Mouse (Mus musculus) hindbrain, postnatal 0 days (tissue): Measurements from ENCODE around the gene Rnf148. TPM values are rescaled to one million over a fixed set of nuclear protein-coding genes. Genes with fewer than 3 reads are reported as not detected.

Experiments
- ATAC-seq: fragments of 200-750 bp; cut with Nextera tagmentation; 2 replicates; pipeline ENCODE4 v1.8.0; 2017; ENCODE audit warnings: mild to moderate bottlenecking, moderate TSS enrichment, moderate library complexity
- DNase-seq: peaks from one replicate; pipeline ENCODE4 v3.0.0-alpha.2; 2015; ENCODE audit warnings: low spot score
- H3K27ac ChIP-seq: fragments of 300-500 bp; sonication (generic); 2 replicates; pipeline ENCODE4 v1.5.1; 2014; ENCODE audit warnings: mild to moderate bottlenecking
- H3K27me3 ChIP-seq: fragments of 300-500 bp; sonication (generic); 2 replicates; pipeline ENCODE4 v1.6.1; 2014; ENCODE audit warnings: low read length, mixed read lengths; ENCODE audit not compliant: insufficient read depth
- H3K36me3 ChIP-seq: fragments of 300-500 bp; sonication (generic); 2 replicates; pipeline ENCODE4 v1.6.1; 2014; ENCODE audit warnings: low read length, mixed read lengths; ENCODE audit not compliant: insufficient read depth
- H3K4me1 ChIP-seq: fragments of 300-500 bp; sonication (generic); 2 replicates; pipeline ENCODE4 v1.6.1; 2014; ENCODE audit warnings: antibody characterized with exemption, low read length, mixed read lengths; ENCODE audit not compliant: insufficient read depth
- H3K4me2 ChIP-seq: fragments of 300-500 bp; sonication (generic); 2 replicates; pipeline ENCODE4 v1.6.1; 2014; ENCODE audit warnings: low read depth, mild to moderate bottlenecking, low read length, moderate library complexity, mixed read lengths
- H3K4me3 ChIP-seq: fragments of 300-500 bp; sonication (generic); 2 replicates; pipeline ENCODE4 v1.5.1; 2014; ENCODE audit warnings: low read length
- H3K9ac ChIP-seq: fragments of 300-500 bp; sonication (generic); replicated peaks from 2 replicates; pipeline ENCODE4 v1.6.1; 2014; ENCODE audit warnings: mild to moderate bottlenecking, low read length, moderate library complexity, mixed read lengths
- H3K9me3 ChIP-seq: fragments of 300-500 bp; sonication (generic); 2 replicates; pipeline ENCODE4 v1.6.1; 2016; ENCODE audit warnings: low read length, mixed read lengths
- CTCF ChIP-seq: IDR thresholded peaks from 2 replicates; pipeline ENCODE4 v1.5.1; 2016; ENCODE audit warnings: antibody characterized with exemption, control low read depth, low read depth
- WGBS: fragments of 180-500 bp; shearing (Covaris S2); extraction: QIAGEN DNeasy Blood & Tissue Kit; methylation state at CpG from one replicate; pipeline ENCODE4 v1.1.7; 2014; 5-methylcytosine and 5-hydroxymethylcytosine counted together
- polyA plus RNA-seq: library from polyadenylated mRNA; unstranded; fragments of >200 nt; fragmentation: Nextera tagmentation; extraction: Ambion mirVana; gene quantifications from 2 replicates; pipeline ENCODE4 v1.2.1, GENCODE M21; 2015
- total RNA-seq: library from RNA; depleted of rRNA; stranded (reverse); fragments of >200 nt; gene quantifications from 2 replicates; pipeline ENCODE4 v1.2.3, GENCODE M21; 2014; rRNA removed

Gene Rnf148
- total RNA-seq (1.5 and 1.9 TPM in 2 replicates), polyA plus RNA-seq (0.19 TPM in 1 of 2 replicates, not detected in the other)

DNA sequence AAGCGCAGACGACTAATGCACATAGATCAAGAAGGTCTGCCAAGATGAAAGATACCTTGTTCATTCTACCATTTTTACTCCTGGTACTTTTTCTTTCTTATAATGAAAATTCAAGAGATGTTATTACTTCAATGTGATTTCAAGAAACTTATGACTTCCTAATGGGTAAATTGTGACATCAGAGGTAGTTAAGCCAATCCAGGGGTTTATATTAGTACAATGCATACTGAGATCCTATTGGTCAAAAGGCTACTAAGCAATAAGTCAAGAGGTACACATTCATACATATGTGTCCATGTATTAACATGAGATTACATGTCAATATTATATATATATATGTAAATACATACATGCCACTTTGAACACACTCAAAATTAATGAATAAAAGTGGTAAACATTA, at the start of gene Rnf148:
Gene Rnf148, minus strand, starts transcription at position 101 of the 400 bp plus-strand sequence.
- DNase-seq (no peak), ATAC-seq (no peak)
- Histone ChIP-seq H3K4me2 (no peak within 1 kb of the TSS), H3K27me3 (no peaks in the 10 kb centered on the region), H3K9me3 (no peaks in the 10 kb centered on the region), H3K27ac (no peak within 1 kb of the TSS), H3K9ac (no peak within 1 kb of the TSS), H3K36me3 (no peaks in the 10 kb centered on the region), H3K4me1 (no peaks in the 10 kb centered on the region), H3K4me3 (no peak within 1 kb of the TSS)
- WGBS = 85% methylated on average over 2 of the region's 2 CpGs
- no peak for TF ChIP-seq CTCF

DNA sequence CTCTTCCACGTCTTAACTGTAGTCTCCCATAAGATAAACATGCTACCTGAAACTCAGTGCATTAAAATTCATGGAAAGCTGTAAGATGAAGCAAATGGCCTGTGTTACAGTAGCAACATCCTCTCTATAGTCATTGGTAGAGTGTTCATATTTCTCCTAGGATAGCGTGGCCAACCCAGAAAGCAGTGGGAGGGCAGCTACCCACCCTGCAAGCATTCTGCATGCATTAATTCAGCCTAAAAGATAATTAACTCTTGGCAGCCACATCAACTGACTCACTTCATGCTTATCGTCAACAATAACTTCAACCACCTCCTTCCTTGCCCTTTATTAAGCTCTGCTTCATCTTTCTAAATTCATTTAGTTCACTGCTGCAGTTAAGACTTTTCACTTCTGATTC, 45.9 kb upstream of the Rnf148 start:
- H3K9me3 ChIP-seq = no peaks in the 10 kb centered on the region
- 56% methylated on average over 3 of the region's 3 CpGs for WGBS
- DNase-seq = no peak
- H3K27me3 ChIP-seq = no peaks in the 10 kb centered on the region
- H3K4me2 ChIP-seq = no peak overlapping the region
- no peak for TF ChIP-seq CTCF
- no peak overlapping the region for H3K9ac ChIP-seq
- H3K4me1 ChIP-seq = no peaks in the 10 kb centered on the region
- no peak overlapping the region for H3K4me3 ChIP-seq
- H3K36me3 ChIP-seq = no peaks in the 10 kb centered on the region
- no peak overlapping the region for H3K27ac ChIP-seq
- ATAC-seq = no peak

DNA sequence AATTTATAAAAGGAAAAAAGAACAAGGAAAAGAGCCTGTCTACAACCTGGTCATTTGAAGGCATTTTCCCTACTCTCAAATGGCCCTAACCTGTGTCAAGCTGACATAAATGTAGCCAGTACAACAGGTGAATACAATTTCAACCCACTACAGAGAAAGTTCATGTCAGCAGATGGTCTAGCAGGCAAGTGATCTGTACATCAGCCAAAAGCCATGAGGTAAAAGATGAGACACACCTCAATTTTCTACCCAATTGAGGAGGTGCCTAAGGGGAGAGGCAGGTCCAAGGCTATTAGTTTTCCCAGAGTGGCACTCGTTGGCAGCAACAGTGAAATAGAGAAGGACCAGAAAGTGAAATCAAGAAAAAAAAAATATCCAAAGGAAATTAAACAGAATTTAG, 23.2 kb upstream of the Rnf148 start:
- Histone ChIP-seq H3K4me2 (no peak overlapping the region), H3K4me1 (no peaks in the 10 kb centered on the region), H3K9ac (no peak overlapping the region), H3K27ac (no peak overlapping the region), H3K27me3 (no peaks in the 10 kb centered on the region), H3K4me3 (no peak overlapping the region), H3K9me3 (no peaks in the 10 kb centered on the region), H3K36me3 (no peaks in the 10 kb centered on the region)
- TF ChIP-seq CTCF = no peak
- ATAC-seq = no peak
- DNase-seq = no peak
- WGBS = 81% methylated on average over 1 of the region's 1 CpGs

- Histone ChIP-seq H3K27me3 (no peaks in the 10 kb centered on the region), H3K36me3 (no peaks in the 10 kb centered on the region), H3K27ac (no peak within 1 kb of the TSS), H3K4me1 (no peaks in the 10 kb centered on the region), H3K4me2 (no peak within 1 kb of the TSS), H3K4me3 (no peak within 1 kb of the TSS), H3K9ac (no peak within 1 kb of the TSS), H3K9me3 (no peaks in the 10 kb centered on the region)
- no peak for TF ChIP-seq CTCF
- WGBS = 95% methylated on average over 2 of the region's 2 CpGs
- no peak for ATAC-seq
- no peak for DNase-seq
Observed at GRCm38 (mm10) chr6:23650205-23650604, 4.7 kb downstream of the Rnf148 start, which contains the start of gene Rnf133. Gene Rnf133, minus strand, starts transcription at chr6:23650305.

DNA sequence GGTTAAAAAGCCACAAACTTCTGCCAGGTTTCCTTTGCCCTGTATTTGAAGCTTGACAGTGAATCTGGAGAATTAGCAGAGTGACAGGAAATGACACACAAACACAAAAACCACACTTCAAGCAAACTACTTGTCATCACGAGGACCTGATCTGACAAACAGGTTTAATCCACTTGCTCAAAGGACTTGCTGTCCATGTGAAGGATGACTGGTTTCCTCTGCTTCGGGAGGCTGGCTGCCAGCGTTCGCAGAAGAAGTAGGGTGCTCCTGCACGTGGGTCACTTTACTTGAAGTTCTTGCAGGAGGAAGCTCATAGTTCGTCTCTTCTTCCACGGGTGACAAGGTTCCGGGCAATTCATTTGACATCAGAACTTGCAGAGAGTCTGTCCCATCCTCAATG, 6.2 kb downstream of the Rnf148 start:
- no peak overlapping the region for H3K4me2 ChIP-seq
- no peaks in the 10 kb centered on the region for H3K27me3 ChIP-seq
- 84% methylated on average over 8 of the region's 8 CpGs for WGBS
- H3K4me3 ChIP-seq = no peak overlapping the region
- ATAC-seq (no peak), DNase-seq (no peak)
- H3K9ac ChIP-seq = no peak overlapping the region
- H3K9me3 ChIP-seq = no peaks in the 10 kb centered on the region
- no peak overlapping the region for H3K27ac ChIP-seq
- TF ChIP-seq CTCF = no peak
- no peaks in the 10 kb centered on the region for H3K36me3 ChIP-seq
- H3K4me1 ChIP-seq = no peaks in the 10 kb centered on the region

- Histone ChIP-seq H3K36me3 (no peaks in the 10 kb centered on the region), H3K4me3 (no peak overlapping the region), H3K4me2 (no peak overlapping the region), H3K9ac (no peak overlapping the region), H3K27me3 (no peaks in the 10 kb centered on the region), H3K4me1 (no peaks in the 10 kb centered on the region), H3K27ac (no peak overlapping the region), H3K9me3 (no peaks in the 10 kb centered on the region)
- no peak for ATAC-seq
- DNase-seq = peak; percentile 40
- 58% methylated on average over 7 of the region's 7 CpGs for WGBS
- no peak for TF ChIP-seq CTCF
Observed at GRCm38 (mm10) chr6:23647627-23648247, 7.2 kb downstream of the Rnf148 start.

DNA sequence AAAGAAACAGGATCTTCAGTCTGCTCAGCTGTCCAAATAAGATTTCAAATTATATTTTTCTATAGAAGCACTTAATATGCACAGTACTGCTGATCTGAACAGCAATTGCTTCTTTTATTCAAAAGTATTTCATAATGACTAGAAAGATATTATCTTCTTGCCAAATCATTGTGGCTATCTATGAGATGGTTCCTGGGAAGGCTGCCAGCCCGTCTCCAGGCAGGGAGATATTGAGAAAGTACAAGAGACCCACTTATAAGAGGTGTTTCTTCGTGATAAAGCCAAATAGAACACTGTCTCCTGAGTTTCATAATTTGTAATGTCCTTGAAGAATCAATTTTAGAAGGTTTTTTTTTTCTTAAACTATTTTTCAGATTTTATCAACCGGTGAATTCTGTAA, 17.9 kb downstream of the Rnf148 start:
- H3K4me2 ChIP-seq = no peak overlapping the region
- H3K36me3 ChIP-seq = no peaks in the 10 kb centered on the region
- H3K27me3 ChIP-seq = no peaks in the 10 kb centered on the region
- ATAC-seq (no peak), DNase-seq (peak; percentile 35)
- TF ChIP-seq CTCF = no peak
- no peaks in the 10 kb centered on the region for H3K4me1 ChIP-seq
- H3K9me3 ChIP-seq = no peaks in the 10 kb centered on the region
- H3K27ac ChIP-seq = no peak overlapping the region
- H3K4me3 ChIP-seq = no peak overlapping the region
- 61% methylated on average over 3 of the region's 3 CpGs for WGBS
- H3K9ac ChIP-seq = no peak overlapping the region
